Mouse (Mus musculus) gonadal fat pad, adult 2 months (tissue): ENCODE results near the gene Dcaf6. TPM values are rescaled to one million over a fixed set of nuclear protein-coding genes. Genes with fewer than 3 reads are reported as not detected.

Source experiments
- DNase-seq: peaks from one replicate; pipeline ENCODE4 v3.0.0-alpha.2; 2012; ENCODE audit warnings: low read depth
- polyA plus RNA-seq: library from polyadenylated mRNA; depleted of rRNA; stranded (reverse); fragments of >200 nt; gene quantifications from 2 replicates; pipeline ENCODE4 v1.2.3, GENCODE M21; 2012; rRNA removed

The Dcaf6 gene
- polyA plus RNA-seq: 23.4 and 27.6 TPM in 2 replicates

- DNase-seq: peak; percentile 81
Observed at GRCm38 (mm10) chr1:165460360-165460800, at the start of gene Dcaf6, which contains the start of gene Mpc2. TSS of gene Dcaf6 (minus strand) at chr1:165460475. TSS of gene Mpc2 (plus strand) at chr1:165460637.

- DNase-seq: no peak
Observed at GRCm38 (mm10) chr1:165506303-165506702, 46.0 kb upstream of the Dcaf6 start.

DNA sequence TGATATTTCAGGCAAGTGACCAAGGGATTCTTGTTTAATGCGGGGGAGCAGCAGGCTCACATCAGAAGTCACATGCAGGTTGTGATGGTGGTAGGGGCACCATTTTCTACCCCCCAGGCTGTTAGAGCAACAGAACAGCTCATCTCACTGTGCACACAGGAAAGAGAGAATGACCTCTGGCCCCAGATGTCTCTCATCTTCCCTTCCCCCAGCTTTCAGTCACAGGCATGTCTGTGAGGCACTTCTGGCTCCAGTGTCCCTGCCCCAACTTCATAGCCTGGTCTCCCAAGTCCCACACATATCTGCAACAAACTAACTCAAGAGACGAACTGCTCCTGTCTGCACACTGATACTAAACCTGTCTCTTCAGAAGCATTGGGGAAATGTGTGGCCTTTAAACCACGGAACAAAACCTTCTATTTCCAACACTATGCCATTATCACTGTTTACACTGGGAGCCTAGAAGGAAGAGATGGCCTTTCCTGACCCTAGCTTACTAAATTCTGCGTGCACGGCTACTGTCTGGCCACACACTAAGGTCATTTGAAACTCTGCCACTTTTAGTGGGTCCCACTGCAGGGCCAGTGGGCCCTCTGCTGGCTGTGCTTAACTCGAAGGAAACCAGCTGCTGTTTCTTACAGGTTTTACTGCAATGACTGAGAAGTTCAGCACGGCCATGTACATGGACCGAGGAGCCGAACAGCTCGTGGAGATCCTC lies 43.2 kb upstream of the Dcaf6 start:
- no peak for DNase-seq

GRCm38 (mm10) chr1:165498856-165499255 lies 38.6 kb upstream of the Dcaf6 start:
- DNase-seq: no peak

DNA sequence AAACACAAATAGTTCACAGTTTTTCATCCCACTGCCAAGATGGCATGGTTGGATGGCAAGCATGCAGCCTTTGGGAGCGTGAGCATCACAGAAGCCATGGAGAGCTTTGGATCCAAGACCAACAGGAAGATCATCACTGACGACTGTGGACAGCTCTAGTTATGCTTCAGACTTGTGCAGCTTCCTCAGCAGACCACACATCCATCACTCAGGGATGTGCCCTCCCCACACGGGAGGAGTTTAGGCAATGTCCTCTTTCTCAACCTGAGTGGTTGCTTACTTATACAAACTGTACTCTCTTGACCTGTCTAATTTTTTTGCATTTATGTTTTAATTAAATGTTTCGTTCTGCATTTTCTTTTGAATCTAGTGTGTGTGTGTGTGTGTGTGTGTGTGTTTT lies 28.9 kb upstream of the Dcaf6 start:
- DNase-seq: no peak

GRCm38 (mm10) chr1:165486108-165486507 lies 25.8 kb upstream of the Dcaf6 start:
- no peak for DNase-seq

GRCm38 (mm10) chr1:165484688-165485233 lies 24.5 kb upstream of the Dcaf6 start, which contains the start of gene Adcy10:
TSS of gene Adcy10 (plus strand) at chr1:165485183.
- DNase-seq: peak; percentile 57

DNA sequence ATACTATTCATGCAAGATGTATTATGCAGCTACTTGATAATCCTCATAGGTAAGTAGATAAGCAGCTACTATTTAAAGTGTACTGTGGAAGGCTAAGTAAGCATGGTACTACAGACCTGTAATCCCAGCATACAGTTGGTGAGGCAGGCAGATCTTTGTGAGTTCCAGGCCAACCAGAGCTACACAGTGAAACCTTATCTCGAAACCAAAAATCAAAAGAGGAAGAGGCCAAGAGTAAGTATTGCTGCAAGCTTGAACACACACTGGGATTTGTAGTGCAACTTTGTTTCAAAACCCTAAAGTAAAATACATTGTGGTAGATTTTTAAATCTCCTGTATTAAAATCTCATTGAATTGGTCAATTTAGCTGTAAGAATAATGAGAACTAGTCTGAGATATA lies 11.2 kb upstream of the Dcaf6 start:
- no peak for DNase-seq

- DNase-seq: no peak
Observed at GRCm38 (mm10) chr1:165469717-165470116, 9.4 kb upstream of the Dcaf6 start.

- DNase-seq: no peak
Observed at GRCm38 (mm10) chr1:165468971-165469370, 8.7 kb upstream of the Dcaf6 start.

GRCm38 (mm10) chr1:165464574-165464973 lies 4.3 kb upstream of the Dcaf6 start:
- DNase-seq: peak; percentile 92

DNA sequence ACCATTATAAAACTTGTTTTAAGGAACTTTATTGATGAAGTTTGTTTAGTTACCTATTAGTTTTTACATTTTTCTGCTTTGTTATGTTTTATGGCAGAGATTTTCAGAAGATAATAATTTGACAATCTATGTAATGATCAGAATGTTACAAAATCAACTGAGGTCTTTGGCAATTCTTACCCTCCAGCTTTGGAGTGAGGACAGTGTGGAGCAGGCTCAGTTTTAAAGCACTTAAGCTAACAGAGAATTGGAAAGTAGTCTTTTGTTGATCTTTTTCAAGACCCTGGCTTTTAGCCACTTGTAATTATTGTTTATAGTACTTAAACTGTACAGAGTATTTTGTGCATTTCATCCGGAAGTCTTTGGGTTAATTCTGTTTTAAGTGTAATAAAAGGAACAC lies 2.6 kb upstream of the Dcaf6 start:
- no peak for DNase-seq

- no peak for DNase-seq
Observed at GRCm38 (mm10) chr1:165461681-165462080, 1.4 kb upstream of the Dcaf6 start.

DNA sequence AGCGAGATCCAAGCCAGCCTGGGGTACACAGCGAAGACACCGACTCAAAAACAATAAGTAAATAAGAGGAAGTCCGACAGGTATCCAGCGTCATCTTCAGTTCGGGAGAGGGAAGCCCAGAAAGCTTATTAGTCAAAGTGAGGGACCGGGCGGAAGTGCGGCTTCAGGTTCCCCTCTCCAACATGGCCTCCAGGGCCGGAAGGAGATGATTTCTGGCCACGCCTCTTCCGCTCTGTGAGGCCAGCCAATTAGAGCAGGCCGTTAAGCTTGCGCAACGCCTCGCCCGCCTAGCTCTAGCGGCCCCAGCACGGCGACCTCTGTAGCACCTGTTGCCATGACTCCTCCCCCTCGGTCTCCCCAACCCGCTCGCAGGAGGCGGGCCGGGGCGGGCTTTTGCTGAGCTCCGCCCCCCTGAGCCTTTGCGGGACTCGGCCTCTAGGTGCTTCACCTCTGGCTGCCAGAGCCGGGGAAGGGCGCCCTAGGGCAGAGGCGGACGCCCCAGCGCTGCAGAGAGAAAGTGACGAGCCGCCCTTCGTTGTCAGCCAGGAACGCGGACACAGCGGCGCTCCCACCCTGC lies 614 bp upstream of the Dcaf6 start:
- DNase-seq: peak; percentile 93

- no peak for DNase-seq
Observed at GRCm38 (mm10) chr1:165459503-165460181, 633 bp downstream of the Dcaf6 start.

GRCm38 (mm10) chr1:165459041-165459502 lies 1.2 kb downstream of the Dcaf6 start:
- no peak for DNase-seq

DNA sequence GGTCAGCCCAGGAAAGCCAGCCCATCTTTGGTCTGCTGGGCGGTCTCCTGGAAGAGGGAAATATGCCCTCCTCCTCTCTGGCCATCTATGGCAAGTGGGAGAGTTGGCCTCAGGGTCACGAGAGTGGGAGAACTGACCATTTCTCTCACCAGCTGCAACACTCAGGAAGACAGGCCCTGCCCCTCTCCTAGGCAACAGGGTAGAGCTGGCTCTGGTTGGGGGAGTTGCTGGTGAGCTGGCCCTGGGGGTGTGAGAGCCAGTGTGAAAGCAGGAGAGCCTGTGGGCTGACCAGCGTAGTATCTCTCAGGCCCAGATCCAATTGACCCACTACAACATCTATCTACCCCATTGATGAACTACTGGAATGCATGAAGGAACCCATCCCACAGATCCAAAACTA lies 18.6 kb downstream of the Dcaf6 start:
- DNase-seq: no peak

DNA sequence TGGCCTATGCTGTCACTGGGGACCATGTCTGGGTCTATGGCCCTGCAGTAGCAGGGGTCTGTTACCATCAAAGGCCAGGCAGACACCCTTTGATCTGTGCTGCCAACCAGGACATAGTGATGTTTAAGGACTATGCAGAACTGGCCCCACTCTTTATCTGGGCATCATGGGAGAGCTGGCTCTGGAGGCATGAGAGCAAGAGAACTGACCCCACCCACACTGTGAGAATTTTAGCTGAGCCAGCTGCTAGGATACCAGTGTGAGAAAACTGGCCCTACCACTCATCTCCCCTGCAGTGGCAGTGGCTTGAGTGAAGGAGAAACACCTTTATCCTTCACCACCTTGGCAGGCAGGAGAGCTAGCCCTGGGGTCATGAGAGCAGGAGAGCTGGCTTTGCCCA lies 19.1 kb downstream of the Dcaf6 start:
- no peak for DNase-seq

- DNase-seq: no peak
Observed at GRCm38 (mm10) chr1:165440788-165441187, 19.5 kb downstream of the Dcaf6 start.

- no peak for DNase-seq
Observed at GRCm38 (mm10) chr1:165438289-165439021, 21.8 kb downstream of the Dcaf6 start.

GRCm38 (mm10) chr1:165432883-165433282 lies 27.4 kb downstream of the Dcaf6 start:
- no peak for DNase-seq

GRCm38 (mm10) chr1:165426254-165426653 lies 34.0 kb downstream of the Dcaf6 start:
- no peak for DNase-seq
